Mouse (Mus musculus): ENCODE data around the gene Il12rb1. TPM values are rescaled to one million over a fixed set of nuclear protein-coding genes. Genes with fewer than 3 reads are reported as not detected.

Il12rb1 gene
- polyA plus RNA-seq, 1 experiment from 2014 or later: 0.35 TPM

- Histone ChIP-seq H3K36me3 (ENCODE audit: control insufficient read depth, insufficient read depth) (peaks cover 8% of the 10 kb centered on the region; the same call in 1 of the 2 replicates), H3K4me2 (ENCODE audit: low read depth, low read length) (no peak overlapping the region), H3K4me1 (ENCODE audit: control insufficient read depth, low read depth, low read length) (peaks cover 58% of the 10 kb centered on the region), H3K27me3 (ENCODE audit: control insufficient read depth, insufficient read depth, low read depth, low read length) (no peaks in the 10 kb centered on the region), H3K27ac (ENCODE audit: low read length) (no peak overlapping the region), H3K9ac (ENCODE audit: low read depth, low read length) (no peak overlapping the region), H3K4me3 (ENCODE audit: low read depth, low read length) (no peak overlapping the region), H3K9me3 (replicated peaks; ENCODE audit: control insufficient read depth, low read length) (no peaks in the 10 kb centered on the region)
- 82% methylated on average over 13 of the region's 13 CpGs for WGBS (ENCODE audit: insufficient replicate concordance)
- ATAC-seq (ENCODE audit: low read depth): no peak
These were observed 37.5 kb upstream of the Il12rb1 start for GRCm38 (mm10) chr8:70770748-70771147.

- Histone ChIP-seq H3K27me3 (ENCODE audit: control insufficient read depth, insufficient read depth, low read depth, low read length) (no peaks in the 10 kb centered on the region), H3K4me2 (ENCODE audit: low read depth, low read length) (no peak overlapping the region), H3K27ac (ENCODE audit: low read length) (no peak overlapping the region), H3K9me3 (replicated peaks; ENCODE audit: control insufficient read depth, low read length) (no peaks in the 10 kb centered on the region), H3K4me3 (ENCODE audit: low read depth, low read length) (no peak overlapping the region), H3K36me3 (ENCODE audit: control insufficient read depth, insufficient read depth) (peaks cover 8% of the 10 kb centered on the region; the same call in 1 of the 2 replicates), H3K9ac (ENCODE audit: low read depth, low read length) (no peak overlapping the region), H3K4me1 (ENCODE audit: control insufficient read depth, low read depth, low read length) (peaks cover 58% of the 10 kb centered on the region)
- ATAC-seq (ENCODE audit: low read depth): no peak
- 74% methylated on average over 7 of the region's 7 CpGs for WGBS (ENCODE audit: insufficient replicate concordance)
These were observed 37.0 kb upstream of the Il12rb1 start for GRCm38 (mm10) chr8:70771217-70771616.

- Histone ChIP-seq H3K9ac (ENCODE audit: low read depth, low read length) (no peak overlapping the region), H3K27me3 (ENCODE audit: control insufficient read depth, insufficient read depth, low read depth, low read length) (no peaks in the 10 kb centered on the region), H3K4me1 (ENCODE audit: control insufficient read depth, low read depth, low read length) (peaks cover 50% of the 10 kb centered on the region), H3K4me2 (ENCODE audit: low read depth, low read length) (no peak overlapping the region), H3K4me3 (ENCODE audit: low read depth, low read length) (no peak overlapping the region), H3K36me3 (ENCODE audit: control insufficient read depth, insufficient read depth) (peaks cover 8% of the 10 kb centered on the region; the same call in 1 of the 2 replicates), H3K27ac (ENCODE audit: low read length) (no peak overlapping the region), H3K9me3 (replicated peaks; ENCODE audit: control insufficient read depth, low read length) (no peaks in the 10 kb centered on the region)
- 84% methylated on average over 13 of the region's 13 CpGs for WGBS (ENCODE audit: insufficient replicate concordance)
- no peak for ATAC-seq (ENCODE audit: low read depth)
These were observed 36.2 kb upstream of the Il12rb1 start for GRCm38 (mm10) chr8:70772075-70772474.

GRCm38 (mm10) chr8:70772890-70773289, 35.4 kb upstream of the Il12rb1 start:
- no peak overlapping the region for H3K4me2 ChIP-seq (ENCODE audit: low read depth, low read length)
- H3K9ac ChIP-seq (ENCODE audit: low read depth, low read length): no peak overlapping the region
- H3K27me3 ChIP-seq (ENCODE audit: control insufficient read depth, insufficient read depth, low read depth, low read length): no peaks in the 10 kb centered on the region
- H3K36me3 ChIP-seq (ENCODE audit: control insufficient read depth, insufficient read depth): peaks cover 8% of the 10 kb centered on the region; the same call in 1 of the 2 replicates
- ATAC-seq (ENCODE audit: low read depth): no peak
- 77% methylated on average over 9 of the region's 9 CpGs for WGBS (ENCODE audit: insufficient replicate concordance)
- peaks cover 52% of the 10 kb centered on the region for H3K4me1 ChIP-seq (ENCODE audit: control insufficient read depth, low read depth, low read length)
- no peak overlapping the region for H3K27ac ChIP-seq (ENCODE audit: low read length)
- no peaks in the 10 kb centered on the region for H3K9me3 ChIP-seq (replicated peaks; ENCODE audit: control insufficient read depth, low read length)
- no peak overlapping the region for H3K4me3 ChIP-seq (ENCODE audit: low read depth, low read length)

GRCm38 (mm10) chr8:70773410-70773809, 34.8 kb upstream of the Il12rb1 start:
- WGBS (ENCODE audit: insufficient replicate concordance): 83% methylated on average over 5 of the region's 5 CpGs
- Histone ChIP-seq H3K4me2 (ENCODE audit: low read depth, low read length) (no peak overlapping the region), H3K36me3 (ENCODE audit: control insufficient read depth, insufficient read depth) (peaks cover 7% of the 10 kb centered on the region; the same call in 1 of the 2 replicates), H3K9me3 (replicated peaks; ENCODE audit: control insufficient read depth, low read length) (no peaks in the 10 kb centered on the region), H3K4me1 (ENCODE audit: control insufficient read depth, low read depth, low read length) (peaks cover 57% of the 10 kb centered on the region), H3K27ac (ENCODE audit: low read length) (no peak overlapping the region), H3K27me3 (ENCODE audit: control insufficient read depth, insufficient read depth, low read depth, low read length) (no peaks in the 10 kb centered on the region), H3K9ac (ENCODE audit: low read depth, low read length) (no peak overlapping the region; the same call in 1 of the 2 replicates), H3K4me3 (ENCODE audit: low read depth, low read length) (no peak overlapping the region)
- ATAC-seq (ENCODE audit: low read depth): no peak

GRCm38 (mm10) chr8:70773833-70774232, 34.4 kb upstream of the Il12rb1 start:
- Histone ChIP-seq H3K4me2 (ENCODE audit: low read depth, low read length) (no peak overlapping the region), H3K9ac (ENCODE audit: low read depth, low read length) (no peak overlapping the region; the same call in 1 of the 2 replicates), H3K4me1 (ENCODE audit: control insufficient read depth, low read depth, low read length) (peaks cover 59% of the 10 kb centered on the region), H3K36me3 (ENCODE audit: control insufficient read depth, insufficient read depth) (peaks cover 5% of the 10 kb centered on the region; the same call in 1 of the 2 replicates), H3K27me3 (ENCODE audit: control insufficient read depth, insufficient read depth, low read depth, low read length) (no peaks in the 10 kb centered on the region), H3K9me3 (replicated peaks; ENCODE audit: control insufficient read depth, low read length) (no peaks in the 10 kb centered on the region), H3K27ac (ENCODE audit: low read length) (no peak overlapping the region), H3K4me3 (ENCODE audit: low read depth, low read length) (no peak overlapping the region)
- ATAC-seq (ENCODE audit: low read depth): 0 out of 2 replicates have a peak, but pooled peaks have one; percentile 4
- WGBS (ENCODE audit: insufficient replicate concordance): 55% methylated on average over 9 of the region's 9 CpGs

GRCm38 (mm10) chr8:70774740-70775139, 33.5 kb upstream of the Il12rb1 start:
- no peaks in the 10 kb centered on the region for H3K27me3 ChIP-seq (ENCODE audit: control insufficient read depth, insufficient read depth, low read depth, low read length)
- whole genome bisulfite sequencing (ENCODE audit: insufficient replicate concordance): 87% methylated on average over 18 of the region's 18 CpGs
- H3K4me2 ChIP-seq (ENCODE audit: low read depth, low read length): no peak overlapping the region
- no peaks in the 10 kb centered on the region for H3K9me3 ChIP-seq (replicated peaks; ENCODE audit: control insufficient read depth, low read length)
- no peak overlapping the region for H3K27ac ChIP-seq (ENCODE audit: low read length)
- H3K36me3 ChIP-seq (ENCODE audit: control insufficient read depth, insufficient read depth): peaks cover 7% of the 10 kb centered on the region; the same call in 1 of the 2 replicates
- H3K4me1 ChIP-seq (ENCODE audit: control insufficient read depth, low read depth, low read length): peaks cover 50% of the 10 kb centered on the region
- H3K4me3 ChIP-seq (ENCODE audit: low read depth, low read length): no peak overlapping the region
- H3K9ac ChIP-seq (ENCODE audit: low read depth, low read length): no peak overlapping the region
- no peak for ATAC-seq (ENCODE audit: low read depth)

- H3K4me1 ChIP-seq (ENCODE audit: control insufficient read depth, low read depth, low read length): peaks cover 47% of the 10 kb centered on the region
- WGBS (ENCODE audit: insufficient replicate concordance): 73% methylated on average over 5 of the region's 5 CpGs
These were observed 33.0 kb upstream of the Il12rb1 start for GRCm38 (mm10) chr8:70775227-70775626.

GRCm38 (mm10) chr8:70775851-70776495, 32.3 kb upstream of the Il12rb1 start:
- 2% methylated on average over 34 of the region's 34 CpGs for WGBS (ENCODE audit: insufficient replicate concordance)
- ATAC-seq (ENCODE audit: low read depth): no peak

More at GRCm38 (mm10) chr8:70775227-70775626, 33.0 kb upstream of the Il12rb1 start:
- no peak for ATAC-seq (ENCODE audit: low read depth)
- Histone ChIP-seq H3K36me3 (ENCODE audit: control insufficient read depth, insufficient read depth) (peaks cover 10% of the 10 kb centered on the region), H3K27ac (ENCODE audit: low read length) (no peak overlapping the region), H3K4me2 (ENCODE audit: low read depth, low read length) (no peak overlapping the region), H3K27me3 (ENCODE audit: control insufficient read depth, insufficient read depth, low read depth, low read length) (no peaks in the 10 kb centered on the region), H3K9ac (ENCODE audit: low read depth, low read length) (no peak overlapping the region), H3K9me3 (replicated peaks; ENCODE audit: control insufficient read depth, low read length) (no peaks in the 10 kb centered on the region), H3K4me3 (ENCODE audit: low read depth, low read length) (no peak overlapping the region)

More at GRCm38 (mm10) chr8:70775851-70776495, 32.3 kb upstream of the Il12rb1 start:
- peak overlapping the region; percentile 98 for H3K27ac ChIP-seq (ENCODE audit: low read length)
- H3K9me3 ChIP-seq (replicated peaks; ENCODE audit: control insufficient read depth, low read length): no peaks in the 10 kb centered on the region
- H3K27me3 ChIP-seq (ENCODE audit: control insufficient read depth, insufficient read depth, low read depth, low read length): no peaks in the 10 kb centered on the region
- peak overlapping the region; percentile 97 for H3K4me2 ChIP-seq (ENCODE audit: low read depth, low read length)
- peak overlapping the region; percentile 73 for H3K4me3 ChIP-seq (ENCODE audit: low read depth, low read length)
- H3K36me3 ChIP-seq (ENCODE audit: control insufficient read depth, insufficient read depth): peaks cover 16% of the 10 kb centered on the region
- peaks cover 42% of the 10 kb centered on the region for H3K4me1 ChIP-seq (ENCODE audit: control insufficient read depth, low read depth, low read length)
- peak overlapping the region; percentile 91 for H3K9ac ChIP-seq (ENCODE audit: low read depth, low read length)

All from liver, embryonic 16.5 days (tissue).